Mouse (Mus musculus) liver, postnatal 0 days (tissue): ENCODE data around the gene Zg16.

Experiments
- CTCF ChIP-seq: sonication (generic); IDR thresholded peaks from 2 replicates; pipeline ENCODE4 v1.5.1; 2016; ENCODE audit warnings: antibody characterized with exemption, low read depth
- EP300 ChIP-seq: IDR thresholded peaks from 2 replicates; pipeline ENCODE4 v1.6.1; 2016; ENCODE audit warnings: antibody characterized with exemption, low read depth, mild to moderate bottlenecking

DNA sequence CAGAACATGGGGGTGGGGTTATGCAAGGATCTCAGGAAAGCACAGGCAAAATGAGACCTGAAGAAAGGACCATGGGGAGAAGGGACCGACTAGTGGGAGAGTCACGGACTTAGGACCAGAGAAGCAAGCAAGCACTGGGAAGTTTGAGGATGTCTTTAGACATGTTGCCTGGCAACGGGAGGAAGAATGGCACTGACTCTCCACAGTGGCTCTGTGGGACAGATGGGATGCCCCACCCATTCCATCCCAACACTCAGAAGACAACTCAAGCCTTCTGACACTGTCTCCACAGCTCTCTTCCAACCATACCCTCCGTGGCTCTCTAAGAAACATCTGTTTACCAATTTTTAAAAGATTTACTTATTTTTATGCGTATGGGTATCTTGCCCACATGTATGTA, 46.0 kb upstream of the Zg16 start:
- TF ChIP-seq EP300 (no peak), CTCF (no peak)
